Mouse (Mus musculus): ENCODE measurements at regions not wholly inside any gene's neighbourhood (a gene's known extent, or its start where the extent isn't known, plus 50 kb on each side); places are given as distances from the start of the nearest gene placed in this dataset.

GRCm38 (mm10) chr3:21218936-21219335, 852.0 kb upstream of the Agtr1b start:
- no peaks in the 10 kb centered on the region for H3K36me3 ChIP-seq (ENCODE audit: inconsistent target)
- WGBS (ENCODE audit: missing documents) = 92% methylated on average over 1 of the region's 1 CpGs
- no peaks in the 10 kb centered on the region for H3K79me2 ChIP-seq (ENCODE audit: inconsistent target)
- H3K27ac ChIP-seq = no peak overlapping the region
- no peak overlapping the region for H3K4me3 ChIP-seq (ENCODE audit: inconsistent target)

GRCm38 (mm10) chr3:21241184-21241583, 835.3 kb upstream of the Tbl1xr1 start:
- no peaks in the 10 kb centered on the region for H3K79me2 ChIP-seq (ENCODE audit: inconsistent target)
- H3K36me3 ChIP-seq (ENCODE audit: inconsistent target) = no peaks in the 10 kb centered on the region
- no peak overlapping the region for H3K27ac ChIP-seq
- WGBS (ENCODE audit: missing documents) = 38% methylated on average over 1 of the region's 2 CpGs
- no peak overlapping the region for H3K4me3 ChIP-seq (ENCODE audit: inconsistent target)

- Histone ChIP-seq H3K36me3 (ENCODE audit: inconsistent target) (no peaks in the 10 kb centered on the region), H3K4me3 (ENCODE audit: inconsistent target) (no peak overlapping the region), H3K79me2 (ENCODE audit: inconsistent target) (no peaks in the 10 kb centered on the region), H3K27ac (no peak overlapping the region)
- WGBS (ENCODE audit: missing documents) = 100% methylated on average over 1 of the region's 1 CpGs
Measured at GRCm38 (mm10) chr3:21256129-21256760, 820.2 kb upstream of the Tbl1xr1 start.

- no peaks in the 10 kb centered on the region for H3K79me2 ChIP-seq (ENCODE audit: inconsistent target)
- WGBS (ENCODE audit: missing documents) = 100% methylated on average over 2 of the region's 2 CpGs
- no peaks in the 10 kb centered on the region for H3K36me3 ChIP-seq (ENCODE audit: inconsistent target)
- no peak overlapping the region for H3K27ac ChIP-seq
- no peak overlapping the region for H3K4me3 ChIP-seq (ENCODE audit: inconsistent target)
Measured at GRCm38 (mm10) chr3:21263317-21263716, 813.1 kb upstream of the Tbl1xr1 start.

GRCm38 (mm10) chr3:21265491-21265890, 811.0 kb upstream of the Tbl1xr1 start:
- no peaks in the 10 kb centered on the region for H3K79me2 ChIP-seq (ENCODE audit: inconsistent target)
- no peaks in the 10 kb centered on the region for H3K36me3 ChIP-seq (ENCODE audit: inconsistent target)
- H3K4me3 ChIP-seq (ENCODE audit: inconsistent target) = no peak overlapping the region
- 33% methylated on average over 2 of the region's 2 CpGs for WGBS (ENCODE audit: missing documents)
- H3K27ac ChIP-seq = no peak overlapping the region

GRCm38 (mm10) chr3:21268429-21269129, 807.9 kb upstream of the Tbl1xr1 start:
- H3K79me2 ChIP-seq (ENCODE audit: inconsistent target) = no peaks in the 10 kb centered on the region
- H3K27ac ChIP-seq = no peak overlapping the region
- H3K36me3 ChIP-seq (ENCODE audit: inconsistent target) = no peaks in the 10 kb centered on the region
- 65% methylated on average over 7 of the region's 7 CpGs for WGBS (ENCODE audit: missing documents)
- no peak overlapping the region for H3K4me3 ChIP-seq (ENCODE audit: inconsistent target)

GRCm38 (mm10) chr3:21269130-21269440, 807.4 kb upstream of the Tbl1xr1 start:
- WGBS (ENCODE audit: missing documents) = 36% methylated on average over 2 of the region's 2 CpGs
- H3K4me3 ChIP-seq (ENCODE audit: inconsistent target) = no peak overlapping the region
- no peaks in the 10 kb centered on the region for H3K36me3 ChIP-seq (ENCODE audit: inconsistent target)
- H3K79me2 ChIP-seq (ENCODE audit: inconsistent target) = no peaks in the 10 kb centered on the region
- no peak overlapping the region for H3K27ac ChIP-seq

GRCm38 (mm10) chr3:21270788-21271187, 805.7 kb upstream of the Tbl1xr1 start:
- Histone ChIP-seq H3K36me3 (ENCODE audit: inconsistent target) (no peaks in the 10 kb centered on the region), H3K4me3 (ENCODE audit: inconsistent target) (no peak overlapping the region), H3K79me2 (ENCODE audit: inconsistent target) (no peaks in the 10 kb centered on the region), H3K27ac (no peak overlapping the region)
- WGBS (ENCODE audit: missing documents) = 94% methylated on average over 3 of the region's 3 CpGs

- Histone ChIP-seq H3K27ac (no peak overlapping the region), H3K4me3 (ENCODE audit: inconsistent target) (no peak overlapping the region), H3K36me3 (ENCODE audit: inconsistent target) (no peaks in the 10 kb centered on the region), H3K79me2 (ENCODE audit: inconsistent target) (no peaks in the 10 kb centered on the region)
- 98% methylated on average over 4 of the region's 4 CpGs for WGBS (ENCODE audit: missing documents)
Measured at GRCm38 (mm10) chr3:21272219-21272618, 804.2 kb upstream of the Tbl1xr1 start.

GRCm38 (mm10) chr3:21292774-21293173, 783.7 kb upstream of the Tbl1xr1 start:
- no peak overlapping the region for H3K4me3 ChIP-seq (ENCODE audit: inconsistent target)
- H3K36me3 ChIP-seq (ENCODE audit: inconsistent target) = no peaks in the 10 kb centered on the region
- no peaks in the 10 kb centered on the region for H3K79me2 ChIP-seq (ENCODE audit: inconsistent target)
- 88% methylated on average over 1 of the region's 1 CpGs for WGBS (ENCODE audit: missing documents)
- no peak overlapping the region for H3K27ac ChIP-seq

- H3K4me3 ChIP-seq (ENCODE audit: inconsistent target) = no peak overlapping the region
- H3K27ac ChIP-seq = no peak overlapping the region
- WGBS (ENCODE audit: missing documents) = 96% methylated on average over 2 of the region's 2 CpGs
- no peaks in the 10 kb centered on the region for H3K36me3 ChIP-seq (ENCODE audit: inconsistent target)
- H3K79me2 ChIP-seq (ENCODE audit: inconsistent target) = no peaks in the 10 kb centered on the region
Measured at GRCm38 (mm10) chr3:21293308-21293707, 783.1 kb upstream of the Tbl1xr1 start.

- Histone ChIP-seq H3K79me2 (ENCODE audit: inconsistent target) (no peaks in the 10 kb centered on the region), H3K27ac (no peak overlapping the region), H3K4me3 (ENCODE audit: inconsistent target) (no peak overlapping the region), H3K36me3 (ENCODE audit: inconsistent target) (no peaks in the 10 kb centered on the region)
- WGBS (ENCODE audit: missing documents) = 98% methylated on average over 3 of the region's 3 CpGs
Measured at GRCm38 (mm10) chr3:21294776-21295175, 781.7 kb upstream of the Tbl1xr1 start.

- Histone ChIP-seq H3K4me3 (ENCODE audit: inconsistent target) (no peak overlapping the region), H3K79me2 (ENCODE audit: inconsistent target) (no peaks in the 10 kb centered on the region), H3K27ac (no peak overlapping the region), H3K36me3 (ENCODE audit: inconsistent target) (no peaks in the 10 kb centered on the region)
- WGBS (ENCODE audit: missing documents) = 96% methylated on average over 1 of the region's 1 CpGs
Measured at GRCm38 (mm10) chr3:21296581-21297110, 779.8 kb upstream of the Tbl1xr1 start.

- Histone ChIP-seq H3K36me3 (ENCODE audit: inconsistent target) (no peaks in the 10 kb centered on the region), H3K27ac (no peak overlapping the region)
Measured at GRCm38 (mm10) chr3:21325329-21325896, 751.0 kb upstream of the Tbl1xr1 start.

GRCm38 (mm10) chr3:21341916-21342315, 734.5 kb upstream of the Tbl1xr1 start:
- Histone ChIP-seq H3K36me3 (ENCODE audit: inconsistent target) (no peaks in the 10 kb centered on the region), H3K27ac (no peak overlapping the region)

More at GRCm38 (mm10) chr3:21325329-21325896, 751.0 kb upstream of the Tbl1xr1 start:
- Histone ChIP-seq H3K4me3 (ENCODE audit: inconsistent target) (no peak overlapping the region), H3K79me2 (ENCODE audit: inconsistent target) (no peaks in the 10 kb centered on the region)
- WGBS (ENCODE audit: missing documents) = 90% methylated on average over 3 of the region's 4 CpGs

More at GRCm38 (mm10) chr3:21341916-21342315, 734.5 kb upstream of the Tbl1xr1 start:
- Histone ChIP-seq H3K4me3 (ENCODE audit: inconsistent target) (no peak overlapping the region), H3K79me2 (ENCODE audit: inconsistent target) (no peaks in the 10 kb centered on the region)

Data from macrophage (primary cell).